Mouse (Mus musculus) v-Abl transformed pro-B cells (cell line): ENCODE results near the gene Nudt1.
"Not testable (repeated sequence)": the region's sequence is repeated elsewhere in the genome, so short reads cannot be mapped to it uniquely, and the experiment has no call there.

ENCODE experiments used
- in situ Hi-C, 2 experiments: fragments of 400-800 bp; cut with MboI; formaldehyde crosslinking; loops; one replicate each; pipeline ENCODE4 v1.15.1; 2025; ENCODE audit not compliant: unreplicated experiment in 2 of 2

Gene Nudt1

DNA sequence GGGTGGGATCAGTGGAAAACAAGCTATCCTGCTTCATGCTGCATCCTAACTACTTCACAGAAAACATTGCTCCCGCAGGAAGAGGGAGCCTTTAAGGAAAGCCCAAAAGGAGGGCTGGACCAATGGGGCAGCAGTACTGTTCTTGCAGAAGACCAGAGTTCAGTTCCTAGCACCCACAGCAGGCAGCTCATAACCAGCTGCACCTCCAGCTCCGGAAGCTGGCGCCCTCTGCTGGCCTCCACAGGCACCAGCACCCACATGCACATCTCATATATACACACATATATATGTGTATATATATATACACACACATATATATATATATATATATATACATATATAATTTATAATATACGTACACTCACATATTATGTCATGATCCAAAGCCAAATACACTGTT lies 17.3 kb downstream of the Nudt1 start:
- in situ Hi-C loops, result loop anchor here (5.0 to 10.0 kb wide), 5 partner anchors 54 to 501 kb away; no protein-coding TSS in a partner anchor

DNA sequence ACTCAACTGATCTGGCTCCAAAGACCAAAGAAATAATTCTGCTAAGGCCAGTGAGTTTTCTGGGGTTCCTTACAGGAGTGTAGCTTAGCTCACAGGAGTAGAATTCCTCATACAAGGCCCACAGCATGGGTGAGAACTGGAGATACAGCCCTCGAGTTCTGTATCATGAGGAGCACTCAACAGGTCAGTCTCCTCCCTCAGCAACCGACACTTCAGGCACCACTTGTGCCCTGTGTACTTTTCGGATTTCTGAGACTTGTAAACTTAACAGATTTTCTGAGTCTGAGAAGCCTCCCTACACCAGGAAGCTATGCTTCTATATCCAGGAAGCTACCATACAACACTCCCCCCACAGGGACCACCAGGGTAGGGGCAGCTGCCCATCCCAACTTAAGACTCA lies 18.4 kb downstream of the Nudt1 start:
- in situ Hi-C loops, result loop anchor here (5.0 to 10.0 kb wide), 5 partner anchors 52 to 503 kb away; no protein-coding TSS in a partner anchor

DNA sequence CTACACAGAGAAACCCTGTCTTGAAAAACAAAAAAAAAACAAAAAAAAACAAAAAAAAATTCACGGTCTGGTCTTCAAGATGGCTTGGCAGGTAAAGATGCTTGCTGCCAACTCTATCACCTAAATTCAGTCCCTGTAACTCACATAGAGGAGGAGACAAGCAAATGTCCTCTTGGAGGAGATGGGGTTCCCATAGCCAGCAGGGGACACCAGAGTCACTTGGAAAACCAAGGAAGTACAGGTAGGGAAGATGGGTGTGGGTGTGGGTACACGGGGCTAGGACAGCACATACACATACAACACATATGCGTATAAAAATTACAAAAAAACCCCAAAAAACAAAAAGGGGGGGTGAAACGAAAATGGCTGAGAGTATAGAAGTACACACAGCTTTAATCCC lies 21.4 kb downstream of the Nudt1 start:
- in situ Hi-C loops, result no loop called here

DNA sequence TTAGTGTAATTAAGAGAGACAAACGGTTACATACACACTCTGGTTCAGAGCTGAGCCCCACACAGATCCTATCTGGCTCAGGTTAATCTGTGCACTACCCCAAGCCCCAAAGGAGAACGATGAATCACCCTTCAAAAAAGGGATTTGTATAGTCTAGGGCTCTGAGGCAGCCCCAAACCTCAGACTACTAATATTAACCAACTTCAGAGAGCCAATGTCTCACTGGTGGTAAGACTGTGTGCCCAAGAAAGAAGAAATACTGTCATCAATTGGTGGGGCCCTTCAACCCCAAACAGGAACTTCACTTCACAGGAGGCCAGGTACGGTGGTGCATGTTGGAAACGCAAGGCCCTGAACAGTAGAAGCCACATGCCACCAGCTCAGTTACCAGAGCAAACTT lies 23.8 kb downstream of the Nudt1 start:
- in situ Hi-C loops, result no loop called here

DNA sequence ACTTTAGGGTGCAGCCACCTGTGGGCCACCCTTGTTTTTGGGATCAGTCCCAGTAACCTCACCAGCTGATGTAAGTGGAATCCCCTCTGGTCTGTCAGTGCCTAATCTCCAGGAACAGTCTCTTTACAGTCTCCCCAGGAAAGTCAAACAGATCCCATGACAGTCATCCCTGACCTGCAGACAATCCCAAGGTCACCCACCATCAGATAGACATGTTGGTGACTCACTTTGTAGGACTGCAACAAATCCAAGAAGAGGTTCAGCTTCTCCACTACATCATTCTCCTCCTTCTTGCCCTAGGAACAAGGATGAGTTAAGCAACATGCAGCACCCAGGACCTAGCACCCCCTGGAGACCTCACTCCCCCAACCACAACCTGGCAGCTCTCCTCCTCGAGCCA lies 24.6 kb downstream of the Nudt1 start:
- in situ Hi-C loops, result no loop called here

DNA sequence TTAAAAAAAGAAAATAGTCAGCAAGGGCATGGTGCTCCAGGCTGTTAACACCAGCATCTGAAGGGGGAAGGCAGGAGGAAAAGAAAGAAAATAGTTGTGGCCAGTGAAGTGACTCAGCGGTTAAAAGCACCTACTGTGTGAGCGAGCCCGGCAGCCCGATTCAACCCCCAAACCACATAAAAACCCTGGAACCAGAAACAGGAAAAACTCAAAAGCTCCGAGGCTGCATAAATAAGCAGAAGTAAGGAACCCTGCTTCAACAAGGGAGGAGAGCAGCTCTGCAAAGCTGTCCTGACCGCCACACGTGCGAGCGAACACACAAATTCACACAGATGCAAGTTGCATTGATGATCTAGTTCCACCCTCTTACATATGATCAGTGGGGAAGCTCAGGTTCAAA lies 28.4 kb downstream of the Nudt1 start:
- in situ Hi-C loops, result no loop called here

DNA sequence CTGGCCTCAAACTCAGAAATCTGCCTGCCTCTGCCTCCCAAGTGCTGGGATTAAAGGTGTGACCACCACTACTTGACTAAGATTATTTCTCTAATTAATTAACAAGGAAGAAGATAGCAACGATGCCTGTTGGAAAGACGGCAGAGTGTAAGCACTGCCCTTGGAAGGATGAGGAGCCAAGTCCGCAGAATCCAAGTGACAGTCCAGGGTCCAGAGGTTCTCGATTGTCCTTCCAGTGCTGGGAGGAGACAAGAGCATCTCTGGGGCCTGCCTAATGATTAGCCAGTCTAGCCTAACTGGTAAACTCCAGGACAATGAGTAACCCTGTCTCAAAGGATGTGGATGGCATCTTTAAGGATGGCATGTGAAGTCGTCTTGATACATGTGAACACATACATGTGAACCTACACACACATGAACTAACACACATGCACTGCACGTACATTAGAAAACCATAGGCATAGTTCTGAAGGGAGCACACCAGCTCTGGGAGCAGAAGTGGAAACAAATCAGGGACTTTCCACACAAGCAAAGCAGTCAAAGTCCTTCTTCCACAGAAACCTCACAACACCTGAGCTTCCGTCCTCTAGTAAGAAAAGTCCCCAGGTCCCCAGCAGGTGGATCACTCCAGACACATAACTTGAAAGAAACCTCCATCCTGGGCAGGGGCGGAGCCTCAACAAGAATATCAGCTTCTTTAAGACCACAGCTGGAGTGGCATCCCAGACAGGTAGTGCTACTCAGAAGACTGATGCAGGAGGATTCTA lies 29.5 kb downstream of the Nudt1 start:
- in situ Hi-C loops, result no loop called here

DNA sequence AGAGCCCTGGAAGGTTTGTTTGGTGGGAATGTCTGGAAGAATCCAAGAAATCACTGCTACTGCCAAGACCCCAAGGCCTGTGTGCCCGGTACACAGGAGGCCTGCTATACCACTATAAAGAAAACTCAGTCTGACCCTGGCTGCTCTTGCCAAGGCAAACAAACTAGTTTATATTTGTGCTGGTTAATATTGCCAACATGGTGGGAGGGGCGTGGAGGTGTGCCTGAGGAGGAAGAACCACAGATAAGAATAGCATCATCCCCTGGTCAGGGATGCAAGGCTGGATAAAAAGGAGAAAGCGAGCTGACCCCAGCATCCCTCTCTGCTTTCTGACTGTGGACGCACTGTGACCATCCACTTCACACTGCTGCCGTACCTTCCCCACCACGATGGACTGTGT lies 30.9 kb downstream of the Nudt1 start:
- in situ Hi-C loops, result no loop called here

DNA sequence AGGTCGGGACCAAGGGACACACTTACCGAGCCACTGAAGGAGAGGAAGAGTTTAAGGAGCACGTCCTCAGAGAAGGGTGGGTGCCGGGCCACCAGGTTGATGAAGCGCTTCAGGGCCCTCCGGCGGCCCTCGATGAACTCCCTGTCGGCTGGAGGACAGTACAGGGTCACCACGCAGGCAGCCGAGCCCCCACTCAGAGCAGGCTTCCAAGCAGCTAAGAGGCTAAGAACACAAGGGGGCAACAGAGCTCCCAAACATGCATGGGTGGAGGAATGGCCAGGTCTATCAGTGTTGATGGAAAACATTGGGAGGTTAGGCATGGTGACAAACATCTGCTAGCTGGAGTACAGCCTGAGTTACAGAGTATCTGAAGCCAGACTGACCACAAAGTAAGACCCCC lies 34.5 kb downstream of the Nudt1 start:
- in situ Hi-C loops, result no loop called here

DNA sequence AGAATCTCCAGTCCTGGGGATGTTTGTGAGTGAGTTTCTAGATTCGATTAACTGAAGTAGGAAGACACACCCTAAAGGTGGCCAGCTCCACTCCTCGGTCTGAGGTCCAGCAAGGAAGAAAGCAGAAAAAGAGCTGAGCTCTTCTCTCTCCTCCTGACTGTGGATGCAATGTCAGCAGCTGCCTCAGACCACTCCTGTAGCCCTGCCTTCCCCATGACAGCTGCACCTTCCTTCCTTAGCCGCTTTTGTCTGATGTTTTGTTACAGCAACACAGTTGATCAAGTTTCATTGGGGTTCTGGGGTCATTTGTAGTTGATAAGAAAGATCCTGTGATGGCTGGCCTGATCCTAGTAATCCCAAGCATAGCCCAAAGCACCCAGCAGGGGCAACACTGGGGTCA lies 36.0 kb downstream of the Nudt1 start:
- in situ Hi-C loops, result no loop called here

DNA sequence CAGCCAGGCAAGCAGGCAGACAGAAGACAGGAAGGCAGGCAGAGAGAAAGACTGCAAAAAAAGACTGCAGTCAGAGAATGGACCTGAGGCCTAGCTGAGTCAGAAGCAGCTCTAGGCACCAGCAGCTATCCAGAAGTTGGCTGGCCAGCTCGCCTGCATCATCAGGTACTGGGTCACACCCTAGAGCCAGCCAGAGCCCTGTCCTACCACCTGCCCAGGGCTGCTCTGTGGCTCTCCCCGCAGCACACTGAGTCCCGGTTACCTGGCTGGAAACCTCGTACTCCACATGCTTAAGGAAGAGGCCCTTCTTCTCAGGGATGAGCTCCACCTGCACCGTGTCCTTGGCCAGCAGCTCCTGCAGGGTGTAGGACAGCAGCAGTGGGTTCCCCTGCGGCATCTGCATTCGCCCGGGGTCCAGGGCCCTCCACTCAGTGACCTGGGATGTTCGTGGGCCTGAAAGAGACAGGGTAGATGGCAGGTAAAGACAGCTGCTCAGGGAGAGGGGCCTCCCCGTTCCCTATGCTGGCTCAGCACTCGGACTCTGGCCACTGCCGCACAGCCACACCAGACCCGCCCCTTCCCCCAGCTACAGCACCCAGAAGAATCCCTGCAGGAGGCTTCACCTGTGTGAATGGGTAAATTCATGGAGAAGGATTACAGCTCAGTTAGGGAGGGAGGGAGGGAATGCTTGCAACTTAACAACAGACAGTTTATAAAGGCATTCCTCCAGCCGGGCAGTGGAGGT lies 38.6 kb downstream of the Nudt1 start:
- in situ Hi-C loops, result no loop called here

DNA sequence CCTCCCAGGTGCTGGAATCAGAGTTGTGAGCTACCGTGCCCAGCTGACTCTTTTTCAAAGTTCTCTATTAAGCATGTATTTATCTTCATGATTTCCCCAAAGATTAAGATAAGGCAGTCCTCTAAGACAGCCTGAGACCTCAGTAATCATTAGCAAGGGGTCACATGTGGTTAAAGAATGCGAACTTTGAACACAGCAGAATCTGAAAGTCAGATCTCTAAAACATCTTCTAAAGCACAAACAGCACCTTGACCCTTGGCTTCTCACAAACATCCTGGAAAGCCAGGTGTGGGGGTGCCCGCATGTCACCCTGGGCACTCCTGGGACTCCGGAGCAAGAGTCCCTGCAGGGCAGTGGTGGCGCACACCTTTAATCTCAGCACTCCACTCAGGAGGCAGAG lies 43.0 kb downstream of the Nudt1 start:
- in situ Hi-C loops, result no loop called here

DNA sequence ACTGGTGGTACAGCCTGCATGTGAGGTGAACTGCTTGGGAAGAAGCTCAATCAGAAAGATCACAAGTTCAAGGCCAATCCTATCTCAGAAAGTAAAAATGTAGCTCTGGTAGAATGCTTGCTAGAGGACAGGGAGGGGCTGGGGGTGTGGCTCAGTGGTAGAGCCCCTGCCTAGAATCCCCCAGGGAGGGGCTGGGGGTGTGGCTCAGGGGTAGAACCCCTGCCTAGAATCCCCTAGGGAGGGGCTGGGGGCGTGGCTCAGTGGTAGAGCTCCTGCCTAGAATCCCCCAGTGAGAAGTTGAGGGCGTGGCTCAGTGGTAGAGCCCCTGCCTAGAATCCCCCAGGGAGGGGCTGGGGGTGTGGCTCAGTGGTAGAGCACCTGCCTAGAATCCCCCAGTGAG lies 46.7 kb downstream of the Nudt1 start:
- in situ Hi-C loops, result not testable (repeated sequence)

DNA sequence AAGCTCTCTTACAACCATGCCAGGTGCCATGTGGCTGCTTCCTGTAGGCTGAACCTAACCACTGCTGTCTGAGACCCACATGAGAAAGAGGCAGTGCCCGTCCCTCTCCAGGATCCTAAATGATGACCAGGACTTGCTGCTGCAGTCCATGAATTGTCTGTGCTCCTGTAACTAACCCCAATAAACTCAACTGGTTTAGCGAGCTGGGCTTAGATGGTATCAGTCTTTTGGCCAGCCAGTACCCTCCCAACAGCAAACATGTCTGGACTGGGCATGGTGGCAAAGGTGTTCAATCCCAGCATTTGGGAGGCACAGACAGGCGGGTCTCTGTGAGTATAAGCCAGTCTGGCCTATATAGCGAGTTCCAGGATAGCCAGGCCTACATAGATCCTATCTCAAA lies 47.5 kb downstream of the Nudt1 start:
- in situ Hi-C loops, result no loop called here

DNA sequence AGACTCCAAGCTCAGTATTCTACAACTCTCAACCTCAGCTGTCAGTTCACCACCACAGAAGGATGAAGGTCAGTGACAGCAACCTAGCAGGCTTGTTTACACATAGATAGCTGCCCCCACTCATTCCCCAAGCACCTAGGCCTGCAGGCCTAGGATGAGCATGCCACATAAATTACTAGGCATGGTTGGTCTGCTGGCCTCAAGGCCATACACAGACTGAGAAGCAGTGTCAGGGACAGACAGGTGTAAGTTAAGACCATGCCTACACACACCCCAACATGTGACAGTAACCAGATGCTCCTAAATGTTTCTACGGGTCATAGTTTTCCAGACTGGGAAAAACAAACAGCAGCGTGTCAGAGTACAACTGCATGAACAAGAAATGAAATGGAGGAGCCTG lies 48.0 kb downstream of the Nudt1 start:
- in situ Hi-C loops, result no loop called here

DNA sequence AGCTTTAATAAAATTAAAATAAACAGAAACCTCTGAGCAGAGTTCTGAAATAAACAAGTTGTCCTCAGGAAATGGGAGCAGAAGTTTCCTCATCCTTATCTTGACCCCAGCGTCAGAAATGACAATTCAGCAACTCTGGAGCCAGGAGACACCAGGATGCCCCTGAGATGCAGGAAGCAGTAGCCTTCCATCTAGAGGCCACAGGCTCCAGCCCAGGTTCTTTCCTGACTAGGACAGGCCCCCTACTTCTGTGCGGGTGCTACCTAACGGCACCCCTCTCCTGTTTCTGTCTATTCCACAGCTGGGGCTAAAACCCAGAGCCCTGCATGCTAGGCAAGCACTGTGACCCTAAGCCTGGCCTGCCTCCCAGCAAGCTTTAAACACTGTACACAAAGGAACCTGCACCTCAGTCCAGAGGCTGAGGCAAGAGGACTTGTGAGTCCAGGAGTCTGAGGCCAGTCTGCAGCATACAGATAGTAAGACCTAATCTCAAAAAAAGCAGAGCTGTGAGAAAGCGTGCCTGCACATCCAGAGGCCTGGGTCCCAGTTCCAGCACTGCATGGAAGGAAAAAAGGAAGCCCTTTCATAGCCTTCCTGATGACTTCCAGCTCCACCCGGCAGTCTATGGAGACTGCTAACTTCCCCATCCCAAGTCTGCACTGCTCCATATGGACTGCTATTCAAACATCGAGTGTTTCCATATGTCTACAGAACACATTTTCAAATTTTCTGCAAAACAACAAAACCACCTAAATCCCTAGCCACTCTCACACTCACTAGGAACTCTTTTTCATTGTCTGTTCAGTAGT lies 49.2 kb downstream of the Nudt1 start:
- in situ Hi-C loops, result no loop called here

DNA sequence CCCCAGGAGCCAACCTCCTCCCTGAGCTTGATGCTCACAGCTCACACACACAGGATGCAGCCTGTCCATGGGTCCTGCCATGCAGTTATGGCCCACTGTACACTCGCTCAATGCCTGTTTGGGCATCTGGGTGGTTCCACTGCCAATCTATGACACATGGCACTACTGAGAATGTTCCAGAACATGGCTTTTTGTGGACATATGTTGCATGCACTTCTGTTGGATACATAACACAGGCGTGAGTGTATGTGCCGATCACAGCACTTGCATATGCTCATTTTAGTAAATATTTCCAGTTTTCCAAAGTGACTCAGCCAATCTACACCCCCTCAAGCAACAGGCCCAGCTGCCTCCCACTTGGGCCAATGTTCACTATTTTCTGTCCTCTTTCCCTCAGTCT lies 50.2 kb downstream of the Nudt1 start:
- in situ Hi-C loops, result no loop called here

DNA sequence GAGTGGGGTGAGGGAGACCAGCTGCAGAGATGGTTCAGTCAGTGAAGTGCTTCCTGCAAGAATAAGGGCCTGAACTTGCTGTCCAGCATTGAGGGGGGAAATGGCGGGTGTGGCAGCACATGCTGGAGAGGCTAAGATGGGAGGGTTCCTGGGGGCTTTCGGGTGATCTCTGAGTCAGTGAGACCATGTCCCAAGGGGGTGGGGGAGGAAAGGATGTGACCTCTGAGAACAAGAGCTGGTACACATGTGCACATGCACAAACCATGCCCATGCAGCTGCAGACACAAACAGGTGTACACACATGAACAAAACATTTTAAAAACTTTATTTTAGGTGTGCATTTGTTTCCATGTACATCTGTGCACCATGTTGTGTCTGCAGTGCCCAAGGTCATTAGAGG lies 52.3 kb downstream of the Nudt1 start:
- in situ Hi-C loops, result no loop called here

DNA sequence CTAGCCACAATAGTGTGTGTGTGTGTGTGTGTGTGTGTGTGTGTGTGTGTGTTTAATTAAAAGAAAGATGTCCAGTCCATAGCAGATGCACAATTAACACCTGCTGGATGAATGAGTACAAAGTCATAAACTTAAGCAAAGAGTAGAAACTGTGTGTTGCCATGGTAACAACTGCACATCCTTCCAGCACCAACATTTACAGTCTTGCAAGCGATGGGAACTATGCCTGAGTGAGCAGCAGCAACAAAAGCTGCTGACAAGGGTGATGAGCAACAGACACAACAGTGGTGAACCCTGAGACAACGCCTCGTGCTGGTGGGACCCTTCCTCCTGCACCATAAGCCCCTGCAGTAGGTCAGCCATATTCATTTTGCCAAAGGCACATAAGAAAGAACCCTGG lies 52.8 kb downstream of the Nudt1 start:
- in situ Hi-C loops, result no loop called here

DNA sequence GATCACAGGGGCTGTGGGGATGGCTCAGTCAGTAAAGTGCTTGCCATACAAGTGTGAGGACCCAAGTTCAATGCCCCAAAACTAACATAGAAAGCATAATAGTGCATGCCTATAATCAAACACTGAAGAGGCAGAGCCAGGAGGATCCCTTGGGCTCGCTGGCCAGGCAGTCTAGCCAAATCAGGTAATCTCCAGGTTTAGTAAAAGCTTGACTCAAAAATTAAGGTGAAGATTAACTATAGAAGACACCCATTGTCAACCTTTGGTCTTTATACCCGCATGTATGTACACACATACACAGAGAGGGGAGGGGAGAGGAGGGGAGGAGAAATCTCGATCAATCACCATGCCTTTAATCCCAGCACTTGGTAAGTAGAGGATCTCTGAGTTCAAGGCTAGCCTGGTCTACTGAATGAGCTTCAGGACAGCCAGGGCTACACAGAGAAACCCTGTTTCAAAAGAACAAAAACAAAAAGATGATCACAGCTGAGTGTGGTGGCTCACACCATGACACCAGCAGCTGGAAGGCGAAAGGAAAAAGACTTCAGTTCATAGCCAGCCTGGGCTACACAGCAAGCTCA lies 53.9 kb downstream of the Nudt1 start:
- in situ Hi-C loops, result no loop called here
